Mouse (Mus musculus) MEL (cell line): ENCODE results near the gene Cyfip1. TPM values are rescaled to one million over a fixed set of nuclear protein-coding genes. Genes with fewer than 3 reads are reported as not detected.

Experiments used
- DNase-seq: peaks from one replicate; pipeline ENCODE4 v3.0.0; 2011; ENCODE audit warnings: low read depth, low spot score
- H3K27ac ChIP-seq: 2 replicates; pipeline ENCODE4 v1.5.1; 2012; ENCODE audit warnings: low read depth, mild to moderate bottlenecking, control low read depth, low read length, moderate library complexity; ENCODE audit not compliant: control insufficient read depth
- H3K27me3 ChIP-seq, 2 experiments: fragments of 150-350 bp in 1 of 2; sonication (generic) in 1 of 2; 2 replicates each; pipeline ENCODE4 v1.6.1; 2012; ENCODE audit warnings: low read length in 2 of 2, mild to moderate bottlenecking in 2 of 2, improper control_type of control experiment in 1 of 2, moderate library complexity in 1 of 2; ENCODE audit not compliant: insufficient read depth in 2 of 2, control insufficient read depth in 1 of 2
- H3K36me3 ChIP-seq, 2 experiments: 2 replicates each; pipeline ENCODE4 v1.6.1; 2012 to 2014; ENCODE audit warnings: low read length in 2 of 2, improper control_type of control experiment in 1 of 2, inconsistent platforms in 1 of 2, mild to moderate bottlenecking in 1 of 2; ENCODE audit not compliant: insufficient read depth in 2 of 2, control insufficient read depth in 1 of 2
- H3K4me1 ChIP-seq, 2 experiments: fragments of 150-350 bp in 1 of 2; sonication (generic) in 1 of 2; 2 replicates each; pipeline ENCODE4 v1.6.1; 2012; ENCODE audit warnings: low read length in 2 of 2, improper control_type of control experiment in 1 of 2, mild to moderate bottlenecking in 1 of 2; ENCODE audit not compliant: insufficient read depth in 2 of 2, control insufficient read depth in 1 of 2
- H3K4me3 ChIP-seq, 2 experiments: fragments of 150-350 bp in 1 of 2; sonication (generic) in 1 of 2; 2 replicates each; pipeline ENCODE4 v1.5.1; 2012; ENCODE audit warnings: low read depth in 2 of 2, low read length in 2 of 2, mild to moderate bottlenecking in 2 of 2, moderate library complexity in 2 of 2, control low read depth in 1 of 2, improper control_type of control experiment in 1 of 2; ENCODE audit not compliant: control insufficient read depth in 1 of 2, insufficient read depth in 1 of 2
- H3K79me2 ChIP-seq: 2 replicates; pipeline ENCODE4 v1.6.1; 2012; ENCODE audit warnings: mild to moderate bottlenecking, low read length, moderate library complexity; ENCODE audit not compliant: control insufficient read depth, poor library complexity, insufficient read depth
- H3K9ac ChIP-seq: 2 replicates; pipeline ENCODE4 v1.6.1; 2012; ENCODE audit warnings: low read depth, mild to moderate bottlenecking, control low read depth, low read length, moderate library complexity; ENCODE audit not compliant: control insufficient read depth, poor library complexity, severe bottlenecking
- H3K9me3 ChIP-seq: fragments of 150-350 bp; sonication (generic); replicated peaks from 2 replicates; pipeline ENCODE4 v1.6.1; 2012; ENCODE audit warnings: mild to moderate bottlenecking, low read length, improper control_type of control experiment, moderate library complexity; ENCODE audit not compliant: insufficient read depth
- CHD2 ChIP-seq: IDR thresholded peaks from 2 replicates; pipeline ENCODE4 v1.6.1; 2011; ENCODE audit warnings: low read length, improper control_type of control experiment
- CTCF ChIP-seq, 3 experiments: IDR thresholded peaks in 2 of 3; conservative IDR thresholded peaks in 1 of 3; 2 replicates each; pipeline ENCODE4 v1.5.1; 2011 to 2012; ENCODE audit warnings: low read length in 3 of 3, low read depth in 2 of 3, mild to moderate bottlenecking in 2 of 3, improper control_type of control experiment in 1 of 3, inconsistent platforms in 1 of 3, mixed read lengths in 1 of 3, moderate library complexity in 1 of 3; ENCODE audit not compliant: control insufficient read depth in 1 of 3, insufficient read depth in 1 of 3, poor library complexity in 1 of 3, severe bottlenecking in 1 of 3
- ELF1 ChIP-seq: IDR thresholded peaks from 2 replicates; pipeline ENCODE4 v1.6.1; 2014; ENCODE audit warnings: low read depth, mild to moderate bottlenecking, inconsistent platforms, low read length, improper control_type of control experiment, moderate library complexity
- EP300 ChIP-seq, 2 experiments: IDR thresholded peaks; 2 replicates each; pipeline ENCODE4 v1.6.1; 2011; ENCODE audit warnings: improper control_type of control experiment in 2 of 2, low read length in 2 of 2, low read depth in 1 of 2, mild to moderate bottlenecking in 1 of 2
- ETS1 ChIP-seq: IDR thresholded peaks from 2 replicates; pipeline ENCODE4 v1.6.1; 2012; ENCODE audit warnings: low read depth, mild to moderate bottlenecking, inconsistent platforms, low read length, improper control_type of control experiment, moderate library complexity
- HCFC1 ChIP-seq: IDR thresholded peaks from 2 replicates; pipeline ENCODE4 v1.6.1; 2012; ENCODE audit warnings: low read depth, mild to moderate bottlenecking, inconsistent platforms, low read length, improper control_type of control experiment, moderate library complexity
- JUND ChIP-seq: IDR thresholded peaks from 2 replicates; pipeline ENCODE4 v1.6.1; 2011; ENCODE audit warnings: low read depth, mild to moderate bottlenecking, improper control_type of control experiment, low read length
- MAX ChIP-seq: IDR thresholded peaks from 2 replicates; pipeline ENCODE4 v1.6.1; 2011; ENCODE audit warnings: low read length, improper control_type of control experiment
- MEF2A ChIP-seq: IDR thresholded peaks from 2 replicates; pipeline ENCODE4 v1.6.1; 2014; ENCODE audit warnings: low read depth, mild to moderate bottlenecking, inconsistent platforms, low read length, improper control_type of control experiment; ENCODE audit not compliant: poor library complexity, insufficient replicate concordance, severe bottlenecking; ENCODE audit errors: extremely low read depth
- MXI1 ChIP-seq: IDR thresholded peaks from 2 replicates; pipeline ENCODE4 v1.6.1; 2011; ENCODE audit warnings: mild to moderate bottlenecking, low read depth, low read length, improper control_type of control experiment
- MYC ChIP-seq: IDR thresholded peaks from 2 replicates; pipeline ENCODE4 v1.6.1; 2011; ENCODE audit warnings: low read depth, mild to moderate bottlenecking, low read length, improper control_type of control experiment, moderate library complexity
- NELFE ChIP-seq: IDR thresholded peaks from 2 replicates; pipeline ENCODE4 v1.6.1; 2011; ENCODE audit warnings: low read depth, low read length, improper control_type of control experiment
- POLR2AphosphoS5 ChIP-seq: IDR thresholded peaks from 2 replicates; pipeline ENCODE4 v1.6.1; 2012; ENCODE audit warnings: low read depth, borderline replicate concordance, mild to moderate bottlenecking, inconsistent platforms, low read length, moderate library complexity, mixed read lengths
- RCOR1 ChIP-seq: IDR thresholded peaks from 2 replicates; pipeline ENCODE4 v1.6.1; 2012; ENCODE audit warnings: low read depth, mild to moderate bottlenecking, inconsistent platforms, low read length, improper control_type of control experiment
- SIN3A ChIP-seq: IDR thresholded peaks from 2 replicates; pipeline ENCODE4 v1.6.1; 2012; ENCODE audit warnings: low read length, improper control_type of control experiment, inconsistent platforms
- SMC3 ChIP-seq: IDR thresholded peaks from 2 replicates; pipeline ENCODE4 v1.6.1; 2011; ENCODE audit warnings: low read depth, low read length, improper control_type of control experiment
- UBTF ChIP-seq: IDR thresholded peaks from 2 replicates; pipeline ENCODE4 v1.6.1; 2012; ENCODE audit warnings: low read depth, mild to moderate bottlenecking, inconsistent platforms, low read length, improper control_type of control experiment, moderate library complexity, borderline replicate concordance; ENCODE audit not compliant: insufficient read depth
- ZC3H11A ChIP-seq: IDR thresholded peaks from 2 replicates; pipeline ENCODE4 v1.6.1; 2012; ENCODE audit warnings: low read depth, mild to moderate bottlenecking, inconsistent platforms, low read length, improper control_type of control experiment
- polyA plus RNA-seq, 2 experiments: library from polyadenylated mRNA; stranded (reverse) in 1 of 2; unstranded in 1 of 2; fragments of >175 nt in 1 of 2; fragments of >200 nt in 1 of 2; gene quantifications; 2 replicates each; pipeline versions ENCODE4 v1.2.1 to v1.2.4; 2012; ENCODE audit warnings: low replicate concordance in 2 of 2, low read depth in 1 of 2; ENCODE audit not compliant: insufficient read length in 2 of 2, insufficient read depth in 1 of 2, missing spikeins in 1 of 2
- total RNA-seq: library from RNA; depleted of rRNA; stranded (reverse); fragments of 300-350 nt; gene quantifications from 2 replicates; pipeline ENCODE4 v1.2.3, GENCODE M21; 2012

The Cyfip1 gene
- total and polyA plus RNA-seq, 3 experiments: 18.3 to 124 (median 27.6) TPM

DNA sequence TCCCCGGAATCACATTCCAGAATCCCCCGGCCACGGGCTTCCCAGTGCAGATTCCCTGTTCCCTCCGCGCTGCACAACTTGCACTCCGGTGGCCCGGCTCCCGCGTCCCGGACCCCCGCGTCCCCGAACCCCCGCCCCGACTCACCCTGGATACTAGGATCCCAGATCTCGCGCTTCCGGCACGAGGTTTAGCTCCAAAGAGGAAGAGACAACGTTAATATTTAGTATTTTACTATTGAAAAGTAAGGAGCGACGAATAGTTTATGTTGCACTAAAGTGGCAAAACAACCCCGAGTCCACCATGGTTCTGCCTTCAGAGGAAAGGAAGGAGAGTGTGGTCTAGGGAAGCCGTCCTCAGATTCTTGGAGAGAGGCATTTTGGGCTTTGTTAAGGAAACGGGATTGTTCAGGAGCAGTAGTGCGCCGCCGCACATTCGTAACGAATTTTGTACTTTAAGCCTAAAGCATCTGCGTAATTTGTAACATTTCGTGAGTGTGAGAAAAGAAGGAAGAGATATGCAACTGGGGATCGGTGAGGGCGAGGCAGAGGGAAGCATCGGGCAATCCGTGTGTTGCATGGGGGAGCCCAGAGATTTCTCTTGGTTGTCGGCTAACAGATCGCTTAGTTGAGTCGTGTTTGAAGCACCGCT lies 1.1 kb downstream of the Cyfip1 start:
- H3K9ac ChIP-seq: peak overlapping the region; percentile 91
- peak overlapping the region; percentile 65 to 89 for H3K4me3 ChIP-seq
- DNase-seq: peak; percentile 59
- H3K27ac ChIP-seq: peak overlapping the region; percentile 45
- H3K9me3 ChIP-seq: no peaks in the 10 kb centered on the region
- peaks cover 3 to 9% of the 10 kb centered on the region in 2 experiments; a peak in 2 of 4 replicates for H3K4me1 ChIP-seq
- peaks cover 0 to 9% of the 10 kb centered on the region in 2 experiments; a peak in 2 of 4 replicates for H3K36me3 ChIP-seq
- TF ChIP-seq HCFC1 (no peak), UBTF (0 out of 2 replicates have a peak, but pooled peaks have one; percentile 3), SIN3A (peak; percentile 52)
- TF ChIP-seq, all 39 proteins: peak for 2
- Histone ChIP-seq H3K79me2 (peaks cover 9% of the 10 kb centered on the region), H3K27me3 (no peaks in the 10 kb centered on the region)

DNA sequence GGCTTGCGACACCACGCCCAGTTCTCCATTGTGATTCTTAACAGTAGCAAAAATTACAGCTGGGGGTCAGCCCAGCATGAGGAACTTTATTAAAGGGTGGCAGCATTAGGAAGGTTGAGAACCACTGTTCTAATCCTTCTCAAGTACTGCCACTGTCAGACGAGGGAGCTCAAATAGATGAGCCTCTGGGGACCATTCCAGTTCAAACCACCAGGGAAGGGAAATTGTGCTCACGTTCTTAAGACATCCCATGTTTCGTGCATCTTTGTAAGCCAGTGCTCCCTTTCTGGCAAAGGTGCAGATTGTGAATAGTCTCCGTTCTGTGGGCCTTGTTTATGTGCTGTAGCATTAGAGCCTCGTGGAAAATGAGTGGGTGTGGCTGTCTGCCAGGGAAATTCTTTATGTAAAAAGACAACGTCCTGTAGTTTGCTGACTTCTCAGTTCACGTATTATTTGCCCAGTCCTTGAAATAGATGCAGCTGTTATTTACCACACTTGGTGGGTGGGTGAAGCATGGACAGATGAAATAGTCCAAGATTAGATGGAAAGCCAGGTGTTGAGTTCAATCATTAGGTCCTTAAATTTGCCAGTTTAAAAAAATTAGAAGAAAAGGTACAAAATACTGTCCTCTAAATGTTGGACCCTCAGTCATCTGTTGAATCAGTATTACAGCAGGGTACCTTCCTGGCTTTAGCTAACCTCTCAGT lies 5.2 kb downstream of the Cyfip1 start:
- no peaks in the 10 kb centered on the region for H3K27me3 ChIP-seq
- H3K36me3 ChIP-seq: peaks cover 0 to 6% of the 10 kb centered on the region in 2 experiments; a peak in 2 of 4 replicates
- H3K9ac ChIP-seq: no peak overlapping the region
- no peak overlapping the region for H3K27ac ChIP-seq
- no peak for DNase-seq
- no peak for TF ChIP-seq JUND
- no peak for TF ChIP-seq MYC
- TF ChIP-seq MXI1: no peak
- TF ChIP-seq ETS1: no peak
- TF ChIP-seq CHD2: no peak
- TF ChIP-seq MEF2A: no peak
- no peak for TF ChIP-seq ZC3H11A
- no peak for TF ChIP-seq MAX
- TF ChIP-seq CTCF (IDR thresholded peaks at IDR 0.05 in 2 of 3, conservative IDR thresholded peaks at IDR 0.05 in 1 of 3; ENCODE audit: control insufficient read depth in 1 of 3, insufficient read depth in 1 of 3, low read depth in 2 of 3, low read length in 3 of 3, poor library complexity in 1 of 3, severe bottlenecking in 1 of 3): no peak
- TF ChIP-seq EP300 (IDR thresholded peaks at IDR 0.05; ENCODE audit: low read depth in 1 of 2, low read length in 2 of 2): no peak
- TF ChIP-seq RCOR1: no peak
- TF ChIP-seq UBTF: no peak
- no peak for TF ChIP-seq NELFE
- TF ChIP-seq SMC3: no peak
- no peak for TF ChIP-seq POLR2AphosphoS5
- no peak for TF ChIP-seq ELF1
- peaks cover 3 to 4% of the 10 kb centered on the region in 2 experiments; a peak in 2 of 4 replicates for H3K4me1 ChIP-seq
- H3K4me3 ChIP-seq: no peak overlapping the region
- H3K9me3 ChIP-seq: no peaks in the 10 kb centered on the region
- peaks cover 10% of the 10 kb centered on the region for H3K79me2 ChIP-seq
